Comparison of ENCODE assay signal across 22 mouse cellular contexts in genomic region chrX:102054009-102054408, GRCm38 (mm10).
"Had no signal": no experiment of that assay in that cellular context is flagged by ENCODE, and none has a peak within 500 bp of the region (broad histone marks: within the 10 kb centered on the region; RNA-seq: fewer than 3 reads in every experiment).

No protein-coding gene starts in this region.

- H3K9me3 ChIP-seq: lung, embryonic 15.5 days; megakaryocyte, embryonic 14.5 days; midbrain, embryonic 13.5 days; midbrain, embryonic 15.5 days; neural tube, embryonic 13.5 days; neural tube, embryonic 15.5 days had no signal

- DNase-seq: liver, postnatal 0 days; lung, adult 2 months; lung, postnatal 14 days; lung, postnatal 36 days; retina, postnatal 1 day; right cerebral cortex, adult 18-20 months; right cerebral cortex, postnatal 25 days; right cerebral cortex, postnatal 4 days; spleen, adult 18-20 months; thymus, adult 18-20 months; thymus, postnatal 14 days; thymus, postnatal 36 days had no signal

- ATAC-seq: liver, postnatal 0 days; lung, postnatal 0 days; midbrain, embryonic 13.5 days; midbrain, embryonic 15.5 days had no signal

- H3K4me3 ChIP-seq: lung, embryonic 15.5 days; megakaryocyte, embryonic 14.5 days; midbrain, embryonic 13.5 days; midbrain, embryonic 15.5 days; myocyte; neural tube, embryonic 13.5 days; neural tube, embryonic 15.5 days had no signal

- H3K36me3 ChIP-seq: lung, embryonic 15.5 days; midbrain, embryonic 13.5 days; midbrain, embryonic 15.5 days; neural tube, embryonic 13.5 days; neural tube, embryonic 15.5 days had no signal

- H3K27ac ChIP-seq: lung, embryonic 15.5 days; macrophage; midbrain, embryonic 13.5 days; midbrain, embryonic 15.5 days; neural tube, embryonic 13.5 days; neural tube, embryonic 15.5 days had no signal

- H3K4me1 ChIP-seq: lung, embryonic 15.5 days; midbrain, embryonic 13.5 days; midbrain, embryonic 15.5 days; neural tube, embryonic 13.5 days; neural tube, embryonic 15.5 days had no signal

- H3K9ac ChIP-seq: liver, postnatal 0 days; lung, embryonic 15.5 days; midbrain, embryonic 13.5 days; midbrain, embryonic 15.5 days; neural tube, embryonic 13.5 days; neural tube, embryonic 15.5 days had no signal

- H3K4me2 ChIP-seq: lung, embryonic 15.5 days; midbrain, embryonic 11.5 days; midbrain, embryonic 13.5 days; midbrain, embryonic 15.5 days; neural tube, embryonic 13.5 days; neural tube, embryonic 15.5 days had no signal

- H3K27me3 ChIP-seq: lung, embryonic 15.5 days had no signal
